Comparison of ENCODE assay signal across 8 mouse cellular contexts in the genomic region with DNA sequence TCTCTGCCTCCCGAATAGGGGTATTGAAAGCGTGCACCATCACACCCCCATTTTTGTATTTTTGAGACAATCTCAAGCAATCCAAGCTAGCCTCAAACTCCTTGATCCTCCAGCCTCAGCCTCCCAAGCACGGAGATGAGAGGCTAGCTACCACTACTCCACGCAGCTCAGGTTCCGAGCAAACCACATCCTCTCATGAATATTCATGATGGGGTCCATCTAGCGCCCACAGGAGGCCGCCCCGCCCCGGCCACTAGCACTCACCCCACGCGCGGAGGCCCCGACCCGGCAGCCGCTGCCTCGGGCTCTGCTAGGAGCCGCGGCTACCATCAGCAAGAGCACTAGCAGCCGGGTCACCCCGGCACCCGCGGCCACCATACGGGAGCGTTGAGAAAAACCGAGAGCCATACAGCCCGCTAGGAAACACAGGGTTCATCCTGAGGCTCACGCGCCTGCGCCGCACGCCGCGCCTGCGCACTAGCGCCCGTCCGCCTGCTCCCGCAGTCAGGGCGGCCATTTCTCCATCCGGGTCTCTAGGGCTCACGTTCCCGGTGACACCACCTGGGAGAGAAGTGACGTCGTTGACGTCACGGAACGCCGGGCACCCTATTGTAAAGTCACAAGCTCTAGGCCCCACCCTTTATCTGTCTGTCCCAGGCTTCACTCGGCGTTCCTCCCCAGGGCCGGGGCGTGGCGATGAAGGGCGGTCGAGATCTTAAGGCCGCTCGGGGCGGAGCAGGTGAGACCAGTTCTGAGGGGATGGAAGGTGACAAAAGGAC. TPM values are rescaled to one million over a fixed set of nuclear protein-coding genes. Genes with fewer than 3 reads are reported as not detected.
DNase-seq lines count a peak whose midpoint lies in the region; ATAC-seq and TF ChIP-seq lines count a peak whose summit lies in the region.

Gene Emc10 (minus strand): TSS at position 538 of the 779 bp plus-strand sequence.
Gene Fam71e1 (plus strand): TSS at position 590 of the 779 bp plus-strand sequence.

- no peaks in the 10 kb centered on the region for H3K9me3 ChIP-seq in embryonic facial prominence, embryonic 15.5 days (replicated peaks)
- no peaks in the 10 kb centered on the region for H3K9me3 ChIP-seq in limb, embryonic 14.5 days (ENCODE audit: control insufficient read depth, low read length)
- H3K9me3 ChIP-seq in midbrain, postnatal 0 days (ENCODE audit: low read length): no peaks in the 10 kb centered on the region

- H3K4me2 ChIP-seq in embryonic facial prominence, embryonic 15.5 days (replicated peaks): peak within 1 kb of the TSS; percentile 95
- peak within 1 kb of the TSS; percentile 87 for H3K4me2 ChIP-seq in limb, embryonic 14.5 days (replicated peaks; ENCODE audit: low read depth, low read length, severe bottlenecking)
- peak within 1 kb of the TSS; percentile 91 for H3K4me2 ChIP-seq in midbrain, postnatal 0 days (ENCODE audit: low read depth, low read length, poor library complexity, severe bottlenecking)

- peak; percentile 94 for ATAC-seq in embryonic facial prominence, embryonic 15.5 days (ENCODE audit: insufficient number of reproducible peaks, low FRiP score, low TSS enrichment, low read depth)
- peak; percentile 93 for ATAC-seq in limb, embryonic 14.5 days (ENCODE audit: low FRiP score, low read depth)
- ATAC-seq in midbrain, postnatal 0 days (ENCODE audit: low FRiP score): peak; percentile 96

- H3K36me3 ChIP-seq in embryonic facial prominence, embryonic 15.5 days: peaks cover 30% of the 10 kb centered on the region
- peaks cover 29% of the 10 kb centered on the region for H3K36me3 ChIP-seq in limb, embryonic 14.5 days (ENCODE audit: control insufficient read depth, insufficient read depth, low read length)
- H3K36me3 ChIP-seq in midbrain, postnatal 0 days (ENCODE audit: insufficient read depth, low read length): peaks cover 17% of the 10 kb centered on the region

- under 1% methylated on average over 58 of the region's 58 CpGs for WGBS in bone marrow, adult 2 months
- WGBS in embryonic facial prominence, embryonic 15.5 days: under 1% methylated on average over 58 of the region's 58 CpGs
- under 1% methylated on average over 58 of the region's 58 CpGs for WGBS in limb, embryonic 14.5 days
- WGBS in midbrain, postnatal 0 days: under 1% methylated on average over 58 of the region's 58 CpGs

- DNase-seq in 416B (ENCODE audit: low read depth): peak; percentile 99
- peak; percentile 95 for DNase-seq in heart, adult 8-10 months (ENCODE audit: low spot score)
- peak; percentile 99 for DNase-seq in kidney, adult 9 months
- peak; percentile 97 for DNase-seq in limb, embryonic 14.5 days (ENCODE audit: low spot score)
- peak; percentile 98 for DNase-seq in midbrain, postnatal 0 days (ENCODE audit: low spot score)
- peak; percentile 96 for DNase-seq in spleen, postnatal 14 days (ENCODE audit: low spot score in 2 of 2)

- H3K4me3 ChIP-seq in bone marrow, adult 2 months (replicated peaks; ENCODE audit: control insufficient read depth, low read depth, low read length): peak within 1 kb of the TSS; percentile 80
- peak within 1 kb of the TSS; percentile 86 for H3K4me3 ChIP-seq in embryonic facial prominence, embryonic 15.5 days (replicated peaks)
- peak within 1 kb of the TSS; percentile 73 for H3K4me3 ChIP-seq in limb, embryonic 14.5 days (replicated peaks; ENCODE audit: low read length)
- peak within 1 kb of the TSS; percentile 70 for H3K4me3 ChIP-seq in midbrain, postnatal 0 days (ENCODE audit: low read depth, low read length)

- peak; percentile 52 for TF ChIP-seq POLR2A in bone marrow, adult 2 months (IDR thresholded peaks at IDR 0.05; ENCODE audit: borderline replicate concordance, control insufficient read depth, low read depth, low read length)
- peak; percentile 22; the same call in 1 of the 2 replicates for TF ChIP-seq POLR2A in limb, embryonic 14.5 days (IDR thresholded peaks at IDR 0.05; ENCODE audit: borderline replicate concordance, extremely low read depth, insufficient read depth, insufficient read length)

- H3K27ac ChIP-seq in bone marrow, adult 2 months (ENCODE audit: control insufficient read depth, insufficient read depth, low read depth, low read length, poor library complexity): peak within 1 kb of the TSS; percentile 95
- peak within 1 kb of the TSS; percentile 95 for H3K27ac ChIP-seq in embryonic facial prominence, embryonic 15.5 days (replicated peaks)
- peak within 1 kb of the TSS; percentile 93 for H3K27ac ChIP-seq in limb, embryonic 14.5 days (replicated peaks; ENCODE audit: low read depth, low read length)
- peak within 1 kb of the TSS; percentile 97 for H3K27ac ChIP-seq in midbrain, postnatal 0 days (ENCODE audit: low read depth, low read length)

- TF ChIP-seq CTCF in bone marrow, adult 2 months (IDR thresholded peaks at IDR 0.05; ENCODE audit: control insufficient read depth, insufficient read depth, low read length): no peak
- no peak; the same call in 1 of the 2 replicates for TF ChIP-seq CTCF in midbrain, postnatal 0 days (IDR thresholded peaks at IDR 0.05)

- H3K4me1 ChIP-seq in bone marrow, adult 2 months (ENCODE audit: control insufficient read depth, insufficient read depth, low read length): no peaks in the 10 kb centered on the region; the same call in 1 of the 2 replicates
- H3K4me1 ChIP-seq in embryonic facial prominence, embryonic 15.5 days: peaks cover 22% of the 10 kb centered on the region
- H3K4me1 ChIP-seq in limb, embryonic 14.5 days (ENCODE audit: control insufficient read depth, insufficient read depth, low read length): peaks cover 13% of the 10 kb centered on the region; the same call in 1 of the 2 replicates
- peaks cover 8% of the 10 kb centered on the region for H3K4me1 ChIP-seq in midbrain, postnatal 0 days (ENCODE audit: insufficient read depth, low read length)

- H3K9ac ChIP-seq in embryonic facial prominence, embryonic 15.5 days: peak within 1 kb of the TSS; percentile 90
- peak within 1 kb of the TSS; percentile 87 for H3K9ac ChIP-seq in limb, embryonic 14.5 days (ENCODE audit: low read depth, low read length, severe bottlenecking)
- peak within 1 kb of the TSS; percentile 95 for H3K9ac ChIP-seq in midbrain, postnatal 0 days (replicated peaks; ENCODE audit: low read length, poor library complexity, severe bottlenecking)

- H3K27me3 ChIP-seq in embryonic facial prominence, embryonic 15.5 days: no peaks in the 10 kb centered on the region; the same call in 1 of the 2 replicates
- H3K27me3 ChIP-seq in limb, embryonic 14.5 days (ENCODE audit: control insufficient read depth, insufficient read depth, low read length): no peaks in the 10 kb centered on the region
- no peaks in the 10 kb centered on the region for H3K27me3 ChIP-seq in midbrain, postnatal 0 days (ENCODE audit: insufficient read depth, low read length)

RNA-seq across cellular contexts. Expression of gene Emc10, which starts in this region (rescaled TPM):
- polyA plus RNA-seq in bone marrow, adult 2 months (2011; ENCODE audit: insufficient read depth, insufficient read length, low replicate concordance, missing spikeins): 41.8 and 58.8 TPM in 2 replicates
- polyA plus RNA-seq in embryonic facial prominence, embryonic 15.5 days (2015; fragmentation: Nextera tagmentation; extraction: Ambion mirVana): 140 and 149 TPM in 2 replicates
- 10 to 100 TPM; 73.8 to 84.8 (median 83.7) TPM for total RNA-seq in heart, adult 8-10 months (2022)
- 182 and 265 TPM in 2 replicates for polyA plus RNA-seq in limb, embryonic 14.5 days (2012; rRNA removed)
- 149 and 151 TPM in 2 replicates for polyA plus RNA-seq in limb, embryonic 14.5 days (2014; fragmentation: Nextera tagmentation; extraction: Ambion mirVana)
- total RNA-seq in midbrain, postnatal 0 days (2014; rRNA removed): 247 and 273 TPM in 2 replicates
- polyA plus RNA-seq in midbrain, postnatal 0 days (2015; fragmentation: Nextera tagmentation; extraction: Ambion mirVana): 150 and 154 TPM in 2 replicates

RNA-seq across cellular contexts. Expression of gene Fam71e1, which starts in this region (rescaled TPM):
- 4.6 and 5.0 TPM in 2 replicates for polyA plus RNA-seq in bone marrow, adult 2 months (2011; ENCODE audit: insufficient read depth, insufficient read length, low replicate concordance, missing spikeins)
- polyA plus RNA-seq in embryonic facial prominence, embryonic 15.5 days (2015; fragmentation: Nextera tagmentation; extraction: Ambion mirVana): 12.0 and 14.7 TPM in 2 replicates
- total RNA-seq in heart, adult 8-10 months (2022): 1 to 10 TPM; 2.5 to 6.7 (median 3.3) TPM
- polyA plus RNA-seq in limb, embryonic 14.5 days (2012; rRNA removed): 19.8 and 21.5 TPM in 2 replicates
- polyA plus RNA-seq in limb, embryonic 14.5 days (2014; fragmentation: Nextera tagmentation; extraction: Ambion mirVana): 12.2 and 13.6 TPM in 2 replicates
- total RNA-seq in midbrain, postnatal 0 days (2014; rRNA removed): 18.5 and 19.3 TPM in 2 replicates
- 23.8 and 27.7 TPM in 2 replicates for polyA plus RNA-seq in midbrain, postnatal 0 days (2015; fragmentation: Nextera tagmentation; extraction: Ambion mirVana)

Comparison
In these comparisons a context has a peak if more than half of its experiments do, and no peak if none do; other contexts are left out.
1. Peak in every context shown above with its lines: DNase-seq, ATAC-seq, H3K4me3 ChIP-seq and H3K27ac ChIP-seq.